Mouse (Mus musculus) kidney, adult 2 months (tissue): ENCODE data around the gene Cdc42bpg.
A peak's percentile ranks its signal among the peaks of the same experiment; 100 is the strongest.

ENCODE experiments used
- CTCF ChIP-seq: fragments of 200-500 bp; conservative IDR thresholded peaks from 2 replicates; pipeline ENCODE4 v1.5.1; 2011; ENCODE audit warnings: low read depth, mild to moderate bottlenecking, control low read depth, low read length, moderate library complexity, mixed read lengths; ENCODE audit not compliant: insufficient read depth, insufficient read length
- POLR2A ChIP-seq: fragments of 200-500 bp; IDR thresholded peaks from one replicate; pipeline ENCODE4 v1.6.1; 2011; ENCODE audit warnings: low read depth, low read length, control low read depth

- TF ChIP-seq CTCF: no peak
- peak; percentile 50 for TF ChIP-seq POLR2A
Observed at GRCm38 (mm10) chr19:6277661-6278438, 28.4 kb upstream of the Cdc42bpg start.
